Mouse (Mus musculus) liver, embryonic 13.5 days (tissue): ENCODE measurements around the gene As3mt. TPM values are rescaled to one million over a fixed set of nuclear protein-coding genes. Genes with fewer than 3 reads are reported as not detected.
A peak's percentile ranks its signal among the peaks of the same experiment; 100 is the strongest.

ENCODE experiments used
- ATAC-seq: fragments of 200-750 bp; cut with Nextera tagmentation; 2 replicates; pipeline ENCODE4 v1.8.0; 2017; ENCODE audit warnings: low read depth, mild to moderate bottlenecking, moderate number of reproducible peaks, moderate library complexity
- DNase-seq: peaks from one replicate; pipeline ENCODE4 v3.0.0; 2022
- H3K27ac ChIP-seq: fragments of 300-500 bp; sonication (generic); 2 replicates; pipeline ENCODE4 v1.5.1; 2015; ENCODE audit warnings: moderate library complexity, mild to moderate bottlenecking, inconsistent platforms
- H3K27me3 ChIP-seq: fragments of 300-500 bp; sonication (generic); 2 replicates; pipeline ENCODE4 v1.6.1; 2015; ENCODE audit warnings: mild to moderate bottlenecking, inconsistent platforms
- H3K36me3 ChIP-seq: fragments of 300-500 bp; sonication (generic); 2 replicates; pipeline ENCODE4 v1.6.1; 2015; ENCODE audit warnings: mild to moderate bottlenecking, inconsistent platforms
- H3K4me1 ChIP-seq: fragments of 300-500 bp; sonication (generic); replicated peaks from 2 replicates; pipeline ENCODE4 v1.6.1; 2015; ENCODE audit warnings: inconsistent platforms
- H3K4me2 ChIP-seq: fragments of 300-500 bp; sonication (generic); 2 replicates; pipeline ENCODE4 v1.6.1; 2015; ENCODE audit warnings: inconsistent platforms, mild to moderate bottlenecking, moderate library complexity
- H3K4me3 ChIP-seq: fragments of 300-500 bp; sonication (generic); replicated peaks from 2 replicates; pipeline ENCODE4 v1.5.1; 2015; ENCODE audit warnings: mild to moderate bottlenecking, inconsistent platforms
- H3K9ac ChIP-seq: fragments of 300-500 bp; sonication (generic); 2 replicates; pipeline ENCODE4 v1.6.1; 2015; ENCODE audit warnings: mild to moderate bottlenecking, inconsistent platforms
- H3K9me3 ChIP-seq: fragments of 300-500 bp; sonication (generic); replicated peaks from 2 replicates; pipeline ENCODE4 v1.6.1; 2016; ENCODE audit warnings: inconsistent platforms
- WGBS: fragments of 180-500 bp; shearing (Covaris S2); methylation state at CpG from one replicate; pipeline ENCODE4 v1.1.7; 2015; ENCODE audit not compliant: insufficient replicate concordance; 5-methylcytosine and 5-hydroxymethylcytosine counted together
- polyA plus RNA-seq: library from polyadenylated mRNA; unstranded; fragments of >200 nt; fragmentation: Nextera tagmentation; extraction: Ambion mirVana; gene quantifications from 2 replicates; pipeline ENCODE4 v1.2.1, GENCODE M21; 2015

The As3mt gene
- polyA plus RNA-seq, result 17.7 and 20.4 TPM in 2 replicates

- peak within 1 kb of the TSS; percentile 68 for H3K4me3 ChIP-seq
- peak within 1 kb of the TSS; percentile 68 for H3K9ac ChIP-seq
- peak; percentile 58 for DNase-seq
- peaks cover 13% of the 10 kb centered on the region for H3K27me3 ChIP-seq
- H3K36me3 ChIP-seq, result peaks cover 6% of the 10 kb centered on the region; the same call in 1 of the 2 replicates
- H3K27ac ChIP-seq, result peak within 1 kb of the TSS; percentile 43
- no peaks in the 10 kb centered on the region for H3K9me3 ChIP-seq
- ATAC-seq, result peak; percentile 77
- 12% methylated on average over 31 of the region's 31 CpGs for WGBS
- H3K4me2 ChIP-seq, result peak within 1 kb of the TSS; percentile 78
- peaks cover 29% of the 10 kb centered on the region for H3K4me1 ChIP-seq
Observed at GRCm38 (mm10) chr19:46707296-46708151, at the start of gene As3mt. TSS of gene As3mt (plus strand) at chr19:46707458.

- 77% methylated on average over 7 of the region's 7 CpGs for WGBS
- Histone ChIP-seq H3K9ac (no peak overlapping the region), H3K9me3 (no peaks in the 10 kb centered on the region), H3K4me3 (no peak overlapping the region), H3K4me2 (no peak overlapping the region), H3K27ac (no peak overlapping the region), H3K27me3 (no peaks in the 10 kb centered on the region), H3K36me3 (peaks cover 38% of the 10 kb centered on the region), H3K4me1 (peaks cover 25% of the 10 kb centered on the region)
- ATAC-seq (peak; percentile 41; the same call in 1 of the 2 replicates), DNase-seq (no peak)
Observed at GRCm38 (mm10) chr19:46658348-46658747, 48.9 kb upstream of the As3mt start.

GRCm38 (mm10) chr19:46658851-46659250 is 48.4 kb upstream of the As3mt start:
- Histone ChIP-seq H3K4me1 (peaks cover 25% of the 10 kb centered on the region), H3K4me3 (no peak overlapping the region), H3K9me3 (no peaks in the 10 kb centered on the region), H3K36me3 (peaks cover 33% of the 10 kb centered on the region), H3K9ac (no peak overlapping the region), H3K27me3 (no peaks in the 10 kb centered on the region), H3K4me2 (no peak overlapping the region), H3K27ac (no peak overlapping the region)
- DNase-seq (no peak), ATAC-seq (no peak)
- 73% methylated on average over 9 of the region's 9 CpGs for WGBS

- Histone ChIP-seq H3K27ac (no peak overlapping the region), H3K27me3 (no peaks in the 10 kb centered on the region), H3K4me2 (no peak overlapping the region), H3K9me3 (no peaks in the 10 kb centered on the region), H3K4me1 (peaks cover 25% of the 10 kb centered on the region), H3K9ac (no peak overlapping the region), H3K4me3 (no peak overlapping the region), H3K36me3 (peaks cover 8% of the 10 kb centered on the region)
- 46% methylated on average over 4 of the region's 4 CpGs for WGBS
- no peak for ATAC-seq
- DNase-seq, result no peak
Observed at GRCm38 (mm10) chr19:46661511-46661910, 45.7 kb upstream of the As3mt start.

GRCm38 (mm10) chr19:46662214-46662613 is 45.0 kb upstream of the As3mt start:
- H3K27ac ChIP-seq, result no peak overlapping the region
- H3K27me3 ChIP-seq, result 0 out of 2 replicates have a peak, but pooled peaks cover under 1% of the 10 kb centered on the region
- 56% methylated on average over 8 of the region's 8 CpGs for WGBS
- H3K4me3 ChIP-seq, result no peak overlapping the region
- peaks cover 27% of the 10 kb centered on the region for H3K4me1 ChIP-seq
- no peak overlapping the region for H3K9ac ChIP-seq
- H3K4me2 ChIP-seq, result no peak overlapping the region
- H3K9me3 ChIP-seq, result no peaks in the 10 kb centered on the region
- no peak for DNase-seq
- no peak for ATAC-seq
- peaks cover 2% of the 10 kb centered on the region; the same call in 1 of the 2 replicates for H3K36me3 ChIP-seq

- Histone ChIP-seq H3K4me1 (peaks cover 31% of the 10 kb centered on the region), H3K9ac (no peak overlapping the region), H3K9me3 (no peaks in the 10 kb centered on the region), H3K27ac (no peak overlapping the region), H3K4me2 (no peak overlapping the region), H3K4me3 (no peak overlapping the region), H3K36me3 (no peaks in the 10 kb centered on the region), H3K27me3 (0 out of 2 replicates have a peak, but pooled peaks cover 4% of the 10 kb centered on the region)
- ATAC-seq, result no peak
- no peak for DNase-seq
- WGBS, result 66% methylated on average over 6 of the region's 6 CpGs
Observed at GRCm38 (mm10) chr19:46662784-46663183, 44.5 kb upstream of the As3mt start.

- Histone ChIP-seq H3K9ac (no peak overlapping the region), H3K9me3 (no peaks in the 10 kb centered on the region), H3K27me3 (0 out of 2 replicates have a peak, but pooled peaks cover 4% of the 10 kb centered on the region), H3K4me2 (no peak overlapping the region), H3K27ac (no peak overlapping the region), H3K4me1 (peaks cover 34% of the 10 kb centered on the region), H3K36me3 (no peaks in the 10 kb centered on the region), H3K4me3 (no peak overlapping the region)
- DNase-seq (no peak), ATAC-seq (no peak)
- 64% methylated on average over 7 of the region's 7 CpGs for WGBS
Observed at GRCm38 (mm10) chr19:46665474-46665873, 41.8 kb upstream of the As3mt start.

- H3K9me3 ChIP-seq, result no peaks in the 10 kb centered on the region
- H3K4me3 ChIP-seq, result no peak overlapping the region
- H3K27ac ChIP-seq, result no peak overlapping the region; the same call in 1 of the 2 replicates
- H3K9ac ChIP-seq, result no peak overlapping the region
- peaks cover 24% of the 10 kb centered on the region for H3K4me1 ChIP-seq
- 53% methylated on average over 11 of the region's 11 CpGs for WGBS
- peaks cover 14% of the 10 kb centered on the region for H3K27me3 ChIP-seq
- H3K4me2 ChIP-seq, result no peak overlapping the region
- DNase-seq, result no peak
- ATAC-seq, result no peak
- H3K36me3 ChIP-seq, result no peaks in the 10 kb centered on the region
Observed at GRCm38 (mm10) chr19:46667300-46667699, 40.0 kb upstream of the As3mt start.

- no peak overlapping the region for H3K9ac ChIP-seq
- peaks cover 26% of the 10 kb centered on the region for H3K4me1 ChIP-seq
- H3K27ac ChIP-seq, result no peak overlapping the region
- no peaks in the 10 kb centered on the region for H3K36me3 ChIP-seq
- ATAC-seq (peak; percentile 81), DNase-seq (no peak)
- H3K4me3 ChIP-seq, result no peak overlapping the region
- H3K9me3 ChIP-seq, result no peaks in the 10 kb centered on the region
- no peak overlapping the region for H3K4me2 ChIP-seq
- 71% methylated on average over 10 of the region's 10 CpGs for WGBS
- peaks cover 14% of the 10 kb centered on the region for H3K27me3 ChIP-seq
Observed at GRCm38 (mm10) chr19:46668263-46668662, 39.0 kb upstream of the As3mt start.

GRCm38 (mm10) chr19:46669802-46670201 is 37.5 kb upstream of the As3mt start:
- Histone ChIP-seq H3K4me3 (no peak overlapping the region), H3K4me1 (peaks cover 26% of the 10 kb centered on the region), H3K27ac (no peak overlapping the region), H3K4me2 (no peak overlapping the region), H3K36me3 (no peaks in the 10 kb centered on the region), H3K9me3 (no peaks in the 10 kb centered on the region), H3K9ac (no peak overlapping the region), H3K27me3 (peaks cover 14% of the 10 kb centered on the region)
- no peak for ATAC-seq
- DNase-seq, result no peak
- 24% methylated on average over 5 of the region's 5 CpGs for WGBS

- Histone ChIP-seq H3K36me3 (no peaks in the 10 kb centered on the region), H3K4me2 (no peak overlapping the region), H3K27ac (no peak overlapping the region), H3K9ac (no peak overlapping the region), H3K27me3 (peaks cover 14% of the 10 kb centered on the region), H3K4me3 (no peak overlapping the region), H3K4me1 (peaks cover 26% of the 10 kb centered on the region), H3K9me3 (no peaks in the 10 kb centered on the region)
- DNase-seq (peak; percentile 36), ATAC-seq (no peak)
- WGBS, result 24% methylated on average over 13 of the region's 13 CpGs
Observed at GRCm38 (mm10) chr19:46670691-46671090, 36.6 kb upstream of the As3mt start.
